Mouse (Mus musculus) frontal cortex, postnatal 36 days (tissue): Measurements from ENCODE around the gene Caprin2.
"Not testable (repeated sequence)": the region's sequence is repeated elsewhere in the genome, so short reads cannot be mapped to it uniquely, and the experiment has no call there.

Experiments
- DNase-seq, 2 experiments: peaks; one replicate each; pipeline ENCODE4 v3.0.0; 2022; ENCODE audit warnings: low spot score in 2 of 2

Caprin2 gene

GRCm38 (mm10) chr6:148895773-148896506 is at the start of gene Caprin2:
Gene Caprin2 (minus strand): TSS chr6:148896237.
- DNase-seq = peak; percentile 90 to 91

- peak; percentile 6 to 16 for DNase-seq
These were observed 48.9 kb upstream of the Caprin2 start for GRCm38 (mm10) chr6:148944767-148945508.

- no peak for DNase-seq
These were observed 48.3 kb upstream of the Caprin2 start for GRCm38 (mm10) chr6:148944344-148944766.

DNA sequence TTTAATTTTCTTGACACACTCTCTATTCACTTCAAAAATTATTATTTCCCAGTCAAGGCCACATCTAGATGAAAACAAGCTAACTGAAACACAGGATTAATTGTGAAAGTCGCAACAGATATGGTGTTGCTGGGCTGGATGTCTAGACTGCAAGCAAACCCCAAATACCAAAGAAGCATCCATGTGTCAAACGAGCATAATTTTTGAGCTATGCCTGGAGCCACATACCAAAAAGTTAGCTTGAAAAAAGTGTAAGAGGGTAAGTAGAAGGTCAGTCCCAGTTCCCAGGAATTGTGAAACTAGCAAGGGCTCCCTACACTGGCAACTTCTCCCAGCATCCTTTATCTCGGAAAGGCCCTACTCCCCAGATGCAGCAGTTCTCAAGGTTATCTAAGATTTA is 47.7 kb upstream of the Caprin2 start:
- no peak for DNase-seq

DNA sequence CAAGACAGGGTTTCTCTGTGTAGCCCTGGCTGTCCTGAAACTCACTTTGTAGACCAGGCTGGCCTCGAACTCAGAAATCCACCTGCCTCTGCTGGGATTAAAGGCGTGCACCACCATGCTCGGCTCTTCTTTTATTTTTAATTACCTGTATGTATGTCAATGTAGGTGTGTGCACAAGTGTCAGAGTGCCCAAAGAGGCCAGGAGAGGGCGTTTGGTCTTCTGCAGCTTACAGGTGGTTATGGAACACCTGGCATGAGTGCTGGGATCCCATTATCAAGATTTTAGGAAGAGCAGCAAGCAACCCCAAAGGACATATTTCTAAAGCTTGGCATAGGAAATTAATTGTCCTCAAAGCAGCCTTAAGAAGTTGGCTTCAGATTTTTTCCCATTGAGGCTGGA is 46.4 kb upstream of the Caprin2 start:
- DNase-seq = no peak

DNA sequence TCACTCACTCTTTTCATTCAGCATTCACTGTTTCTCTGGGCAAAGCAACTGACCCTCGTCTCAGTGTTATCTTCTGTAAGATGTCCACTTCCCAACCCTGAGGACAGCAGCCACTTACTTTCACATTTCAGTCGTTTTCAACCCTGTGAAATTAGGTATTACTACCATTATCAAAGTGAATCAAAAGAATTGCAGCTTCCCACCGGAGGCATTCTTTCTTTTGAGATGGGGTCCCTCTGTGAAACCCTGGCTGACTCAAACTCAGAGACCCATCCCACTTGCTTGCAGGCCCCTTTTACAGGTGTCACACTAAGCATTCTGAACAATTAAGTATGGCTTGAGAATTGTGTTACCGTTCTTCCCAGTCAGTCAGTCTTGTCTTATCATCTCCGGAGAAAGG is 45.8 kb upstream of the Caprin2 start:
- DNase-seq = no peak

GRCm38 (mm10) chr6:148940383-148940782 is 44.3 kb upstream of the Caprin2 start:
- peak in 1 of 2 experiments; percentile 16 for DNase-seq

- DNase-seq = no peak
These were observed 41.7 kb upstream of the Caprin2 start for GRCm38 (mm10) chr6:148937693-148938092.

DNA sequence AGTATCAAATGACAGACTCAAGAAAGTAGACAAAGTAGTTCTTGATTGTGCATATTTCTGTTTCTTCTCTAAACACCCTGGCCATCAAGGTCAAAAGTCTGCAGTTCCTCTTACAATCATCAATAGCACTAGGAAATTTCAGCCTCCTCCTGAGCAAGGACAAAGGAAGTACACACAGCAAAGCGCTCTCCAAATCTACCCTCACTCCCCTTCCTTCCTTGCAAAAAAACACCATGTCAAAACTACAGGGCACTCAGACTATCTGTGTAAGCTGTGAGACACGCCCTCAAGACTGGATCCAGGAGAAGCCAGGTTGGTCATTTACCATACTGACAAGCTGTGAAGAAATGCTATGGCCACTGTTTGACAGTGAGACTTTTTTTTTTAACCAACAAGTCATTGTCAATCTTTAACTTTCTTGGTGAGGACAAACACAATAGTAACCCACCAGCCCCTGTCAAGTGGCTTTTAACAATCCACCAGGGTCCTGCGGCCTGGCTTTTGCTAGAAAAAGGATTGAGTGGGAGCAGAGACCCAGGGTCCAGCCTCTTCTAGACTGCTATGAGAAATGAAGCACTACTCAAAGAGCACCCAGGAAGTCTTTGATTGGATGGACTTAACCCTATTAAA is 39.0 kb upstream of the Caprin2 start:
- no peak for DNase-seq

- no peak for DNase-seq
These were observed 35.2 kb upstream of the Caprin2 start for GRCm38 (mm10) chr6:148931281-148931680.

DNA sequence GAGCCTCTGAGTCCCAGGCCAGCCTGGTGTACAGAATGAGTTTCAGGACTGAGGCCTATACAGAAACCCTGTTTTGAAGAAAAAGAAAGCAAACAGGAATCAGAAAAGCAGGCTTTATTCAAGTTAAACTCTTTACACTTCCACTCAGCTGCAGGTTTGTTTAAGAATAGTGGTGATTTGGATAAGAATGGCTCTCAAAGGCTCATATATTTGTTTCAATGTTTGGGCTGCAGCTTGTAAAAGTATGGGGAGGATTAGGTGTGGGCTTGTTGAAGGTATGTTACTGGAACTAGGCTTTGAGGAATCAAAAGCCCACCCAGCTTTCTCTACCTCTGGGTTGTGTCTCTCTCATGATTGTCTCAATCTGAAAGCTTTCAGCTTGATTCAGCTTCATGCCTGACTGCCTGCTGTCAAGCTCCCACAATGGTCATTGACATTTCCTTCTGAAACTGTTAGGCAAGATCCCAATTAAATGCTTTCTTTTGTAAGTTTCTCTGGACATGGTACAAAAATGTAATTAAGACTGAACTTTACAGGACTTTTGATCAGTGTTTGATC is 22.9 kb upstream of the Caprin2 start:
- DNase-seq = no peak

DNA sequence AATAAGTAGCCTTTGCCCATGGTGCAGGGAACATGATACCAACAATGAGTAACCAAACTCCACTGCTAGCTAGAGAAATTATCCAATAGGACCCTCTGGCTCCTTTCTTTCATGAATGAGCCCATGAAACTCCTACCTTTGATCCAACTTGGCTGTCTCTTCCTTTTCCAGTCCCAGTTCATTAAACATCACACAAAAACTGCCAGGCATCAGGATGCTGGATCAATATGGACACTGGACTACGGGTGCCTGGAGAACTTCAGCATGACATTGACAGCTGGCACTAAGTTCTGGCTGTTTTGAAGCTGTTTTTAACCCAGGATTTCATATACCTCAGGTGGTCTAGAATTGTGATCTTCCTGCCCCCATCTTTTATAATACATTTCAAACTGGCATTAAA is 21.6 kb upstream of the Caprin2 start:
- no peak for DNase-seq

DNA sequence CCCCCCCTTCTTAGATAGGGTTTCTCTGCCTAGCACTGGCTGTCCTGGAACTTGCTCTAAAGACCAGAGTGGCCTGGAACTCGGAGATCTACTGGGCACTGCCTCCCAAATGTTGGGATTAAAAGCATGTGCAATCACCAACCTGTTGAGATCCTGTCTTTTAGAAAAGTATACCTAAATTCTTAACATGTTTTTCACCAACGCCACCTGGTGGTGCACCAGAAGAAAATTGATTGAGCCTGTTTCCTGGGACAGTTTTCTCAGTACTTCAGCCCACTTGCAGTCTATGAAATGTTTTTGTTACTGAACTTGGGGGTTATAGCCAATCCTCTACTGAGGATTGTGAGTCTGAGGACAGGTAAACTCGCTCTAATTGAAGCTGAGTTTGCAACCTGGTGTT is 20.8 kb upstream of the Caprin2 start:
- DNase-seq = no peak

DNA sequence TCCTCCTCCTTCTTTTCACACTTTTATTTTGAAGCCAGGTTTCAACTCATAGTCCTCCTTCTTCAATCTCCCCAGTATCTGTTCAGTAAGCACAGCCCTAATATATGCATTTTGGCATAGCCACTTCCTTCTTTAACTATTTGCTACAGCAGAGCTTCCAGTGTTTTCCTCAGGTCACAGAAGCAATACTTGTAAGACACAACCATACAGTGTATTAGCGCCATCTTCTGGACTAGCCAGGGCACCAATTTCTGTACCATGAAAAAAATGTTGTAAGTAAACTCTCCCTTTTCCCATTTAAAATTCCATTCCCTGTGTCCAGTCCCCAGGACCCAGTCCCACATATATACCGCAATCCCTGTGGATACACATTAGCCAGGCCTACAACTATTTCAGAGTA is 17.9 kb upstream of the Caprin2 start:
- DNase-seq = peak; percentile 42 to 66

DNA sequence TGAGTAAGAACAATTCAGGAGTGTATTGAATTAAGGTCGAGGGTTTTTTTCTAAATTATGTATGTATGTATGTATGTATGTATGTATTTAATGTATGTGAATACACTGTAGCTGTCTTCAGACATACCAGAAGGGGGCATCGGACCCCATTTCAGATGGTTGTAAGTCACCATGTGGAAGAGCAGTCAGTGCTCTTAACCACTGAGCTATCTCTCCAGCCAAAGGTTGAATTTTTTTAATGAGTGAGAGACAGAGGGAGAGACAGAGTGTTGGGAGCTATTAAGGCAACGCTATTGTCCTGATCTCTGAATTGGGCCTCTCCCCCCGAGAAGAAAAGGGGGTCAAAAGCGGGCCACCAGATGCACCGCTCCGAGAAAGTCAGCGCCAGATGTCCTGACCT is 15.9 kb upstream of the Caprin2 start:
- DNase-seq = not testable (repeated sequence)

DNA sequence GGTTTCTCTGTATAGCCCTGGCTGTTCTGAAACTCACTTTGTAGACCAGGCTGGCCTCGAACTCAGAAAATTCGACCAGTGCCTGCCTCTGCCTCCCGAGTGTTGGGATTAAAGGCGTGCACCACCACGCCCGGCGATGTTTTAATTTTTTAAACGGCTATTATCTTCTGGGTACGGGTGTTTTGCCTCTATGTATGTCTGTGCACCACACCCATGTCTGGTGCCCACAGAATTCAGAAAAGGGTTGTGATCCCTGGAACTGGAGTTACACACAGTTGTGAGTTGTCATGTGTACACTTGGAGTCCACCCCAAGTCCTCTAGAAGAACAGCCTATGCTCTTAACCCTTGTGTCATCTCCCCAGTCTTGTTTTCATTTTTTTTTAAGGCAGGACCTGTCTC is 10.9 kb upstream of the Caprin2 start:
- DNase-seq = no peak

- no peak for DNase-seq
These were observed 6.7 kb upstream of the Caprin2 start for GRCm38 (mm10) chr6:148902728-148903127.

- no peak for DNase-seq
These were observed 442 bp upstream of the Caprin2 start for GRCm38 (mm10) chr6:148896507-148896851.

DNA sequence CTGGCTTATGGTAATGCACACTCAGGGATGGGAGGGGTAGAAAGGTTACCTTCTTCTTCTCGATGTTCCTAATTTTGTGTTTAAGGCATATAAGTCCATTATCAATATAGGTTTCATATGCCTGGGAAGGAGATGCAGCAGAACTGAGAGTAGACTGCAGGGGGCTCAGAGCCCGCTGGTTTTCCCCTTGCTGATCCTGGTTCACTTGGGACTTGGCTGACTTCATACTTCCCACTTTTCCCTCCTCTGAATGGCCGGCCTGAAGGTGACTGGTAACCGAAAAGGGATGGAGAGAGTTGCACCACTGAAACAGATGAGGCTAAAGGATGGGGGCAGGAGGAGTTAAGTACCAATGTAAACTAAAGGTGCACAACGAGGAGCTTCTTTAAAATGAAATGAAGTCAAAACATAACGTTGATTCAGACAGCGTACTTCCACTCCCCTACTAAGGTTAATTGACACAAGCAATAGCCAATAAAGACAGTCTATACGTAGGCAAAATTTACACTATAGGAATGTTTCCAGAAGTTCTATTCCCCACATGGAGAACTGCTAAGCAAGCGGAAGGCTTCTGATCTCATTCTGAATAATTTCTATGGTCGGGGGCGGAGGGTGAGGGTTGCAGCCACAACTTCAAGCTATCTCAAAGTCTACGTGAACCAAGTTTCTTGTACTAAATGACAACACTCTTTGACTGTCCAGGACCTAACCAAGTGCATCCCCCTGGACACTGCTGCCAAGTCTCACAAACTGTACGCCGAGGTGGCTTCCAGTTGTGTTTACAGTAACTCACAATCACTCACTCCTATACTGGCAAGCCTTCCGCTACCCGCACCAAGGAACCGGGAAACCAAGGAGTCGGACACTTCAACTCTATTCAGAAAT is 907 bp downstream of the Caprin2 start:
- DNase-seq = peak; percentile 10 to 30

DNA sequence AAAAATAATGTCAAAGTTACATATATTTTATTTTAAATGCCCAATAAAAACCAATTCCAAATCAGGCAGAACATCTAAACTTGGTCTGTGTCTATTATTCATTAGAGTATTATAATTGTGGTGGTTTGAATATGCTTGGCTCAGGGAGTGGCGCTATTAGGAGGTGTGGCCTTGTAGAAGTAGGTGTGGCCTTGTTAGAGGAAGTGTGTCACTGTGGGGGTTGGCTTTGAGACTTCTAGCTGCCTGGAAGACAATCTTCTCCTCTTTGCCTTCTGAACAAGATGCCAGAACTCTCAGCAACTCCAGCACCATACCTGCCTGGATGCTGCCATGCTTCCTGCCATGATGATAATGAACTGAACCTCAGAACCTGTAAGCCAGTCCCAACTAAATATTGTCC is 22.1 kb downstream of the Caprin2 start:
- no peak for DNase-seq

DNA sequence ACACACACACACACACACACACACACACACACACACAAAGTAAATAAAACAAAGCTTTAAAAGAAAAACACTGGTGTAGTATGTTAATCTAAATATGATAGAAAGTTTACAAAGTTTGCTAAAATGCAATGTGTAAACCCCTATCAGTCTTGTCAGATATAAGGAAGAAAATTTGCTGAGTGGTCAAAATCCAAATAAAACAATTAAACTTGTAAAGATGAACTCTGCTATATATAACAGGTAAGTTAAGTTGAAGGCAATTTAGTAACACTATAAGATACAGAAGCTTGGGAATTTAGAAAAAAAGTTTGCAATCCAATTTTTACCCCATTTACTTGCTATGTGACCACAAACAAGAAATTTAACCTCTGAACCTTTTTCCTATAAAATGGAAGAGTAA is 50.4 kb downstream of the Caprin2 start:
- no peak for DNase-seq

- DNase-seq = no peak
These were observed 54.3 kb downstream of the Caprin2 start for GRCm38 (mm10) chr6:148841760-148842159.
